ENCODE assay signal across 13 mouse cellular contexts in genomic region chr17:63451311-63452006, GRCm38 (mm10). TPM values are rescaled to one million over a fixed set of nuclear protein-coding genes. Genes with fewer than 3 reads are reported as not detected.
DNase-seq lines count a peak whose midpoint lies in the region; ATAC-seq and TF ChIP-seq lines count a peak whose summit lies in the region.
"Had no signal": no experiment of that assay in that cellular context is flagged by ENCODE, and none has a peak within 500 bp of the region (broad histone marks: within the 10 kb centered on the region; RNA-seq: fewer than 3 reads in every experiment).

No protein-coding gene starts in this region.

- TF ChIP-seq CTCF in intestine, postnatal 0 days (IDR thresholded peaks at IDR 0.05; ENCODE audit: low read depth) = no peak
- no peak for TF ChIP-seq CTCF in heart, postnatal 0 days (IDR thresholded peaks at IDR 0.05; ENCODE audit: low read depth)

- H3K27me3 ChIP-seq in intestine, embryonic 15.5 days (replicated peaks) = no peaks in the 10 kb centered on the region
- no peaks in the 10 kb centered on the region for H3K27me3 ChIP-seq in intestine, postnatal 0 days (replicated peaks; ENCODE audit: control insufficient read depth, insufficient read depth, low read length)
- H3K27me3 ChIP-seq in embryonic facial prominence, embryonic 12.5 days = no peaks in the 10 kb centered on the region
- no peaks in the 10 kb centered on the region for H3K27me3 ChIP-seq in heart, postnatal 0 days (ENCODE audit: control insufficient read depth, insufficient read depth, low read length)
- no peaks in the 10 kb centered on the region for H3K27me3 ChIP-seq in midbrain, embryonic 16.5 days (ENCODE audit: control insufficient read depth, insufficient read depth, low read depth, low read length)
- H3K27me3 ChIP-seq: lung, embryonic 15.5 days had no signal

- H3K36me3 ChIP-seq in intestine, embryonic 15.5 days = no peaks in the 10 kb centered on the region
- H3K36me3 ChIP-seq in intestine, postnatal 0 days (ENCODE audit: control insufficient read depth, insufficient read depth) = no peaks in the 10 kb centered on the region; the same call in 1 of the 2 replicates
- no peaks in the 10 kb centered on the region for H3K36me3 ChIP-seq in embryonic facial prominence, embryonic 12.5 days
- no peaks in the 10 kb centered on the region for H3K36me3 ChIP-seq in heart, postnatal 0 days (replicated peaks; ENCODE audit: control insufficient read depth, insufficient read depth, low read length)
- H3K36me3 ChIP-seq in midbrain, embryonic 16.5 days (ENCODE audit: control insufficient read depth, insufficient read depth, low read length) = no peaks in the 10 kb centered on the region
- H3K36me3 ChIP-seq: lung, embryonic 15.5 days had no signal

- H3K9ac ChIP-seq in intestine, embryonic 15.5 days = no peak overlapping the region
- H3K9ac ChIP-seq in intestine, postnatal 0 days (ENCODE audit: low read depth, low read length) = no peak overlapping the region
- no peak overlapping the region for H3K9ac ChIP-seq in embryonic facial prominence, embryonic 12.5 days
- H3K9ac ChIP-seq in heart, postnatal 0 days (replicated peaks; ENCODE audit: low read depth, low read length) = peak overlapping the region; percentile 28
- H3K9ac ChIP-seq in midbrain, embryonic 16.5 days (ENCODE audit: low read depth, low read length) = peak overlapping the region; percentile 43; the same call in 1 of the 2 replicates
- H3K9ac ChIP-seq: lung, embryonic 15.5 days had no signal

- WGBS in intestine, embryonic 15.5 days = 49% methylated on average over 10 of the region's 10 CpGs
- 56% methylated on average over 10 of the region's 10 CpGs for WGBS in intestine, postnatal 0 days
- WGBS in embryonic facial prominence, embryonic 12.5 days = 52% methylated on average over 10 of the region's 10 CpGs
- whole genome bisulfite sequencing in heart, postnatal 0 days = 28% methylated on average over 10 of the region's 10 CpGs
- WGBS in midbrain, embryonic 16.5 days = 40% methylated on average over 10 of the region's 10 CpGs

- no peak overlapping the region for H3K4me3 ChIP-seq in intestine, embryonic 15.5 days (replicated peaks)
- H3K4me3 ChIP-seq in intestine, postnatal 0 days (ENCODE audit: low read depth, low read length) = no peak overlapping the region
- no peak overlapping the region for H3K4me3 ChIP-seq in embryonic facial prominence, embryonic 12.5 days
- H3K4me3 ChIP-seq in heart, postnatal 0 days (ENCODE audit: low read depth, low read length) = peak overlapping the region; percentile 35
- peak overlapping the region; percentile 23 for H3K4me3 ChIP-seq in midbrain, embryonic 16.5 days (ENCODE audit: low read depth, low read length)
- H3K4me3 ChIP-seq: lung, embryonic 15.5 days had no signal

- DNase-seq in heart, postnatal 0 days (ENCODE audit: low spot score) = no peak
- no peak for DNase-seq in cerebellum, postnatal 4 days (ENCODE audit: low spot score in 2 of 2)
- DNase-seq: adrenal gland, adult 2 months; cerebellum, adult 11-12 months; gastrocnemius, postnatal 36 days; kidney, postnatal 10 days; thymus, postnatal 14 days had no signal

- TF ChIP-seq EP300 in heart, postnatal 0 days (IDR thresholded peaks at IDR 0.05; ENCODE audit: low read depth) = no peak

- no peak overlapping the region for H3K4me2 ChIP-seq in intestine, embryonic 15.5 days (replicated peaks)
- H3K4me2 ChIP-seq in intestine, postnatal 0 days (replicated peaks; ENCODE audit: low read depth) = no peak overlapping the region
- no peak overlapping the region; the same call in 1 of the 2 replicates for H3K4me2 ChIP-seq in embryonic facial prominence, embryonic 12.5 days (replicated peaks)
- peak overlapping the region; percentile 56 for H3K4me2 ChIP-seq in heart, postnatal 0 days (ENCODE audit: low read depth, low read length)
- peak overlapping the region; percentile 35; the same call in 1 of the 2 replicates for H3K4me2 ChIP-seq in midbrain, embryonic 16.5 days (ENCODE audit: low read length)
- H3K4me2 ChIP-seq: lung, embryonic 15.5 days had no signal

- H3K27ac ChIP-seq in intestine, embryonic 15.5 days = 0 out of 2 replicates have a peak overlapping the region, but pooled peaks have one; percentile 40
- H3K27ac ChIP-seq in intestine, postnatal 0 days (ENCODE audit: low read depth, low read length) = no peak overlapping the region
- peak overlapping the region; percentile 67 for H3K27ac ChIP-seq in embryonic facial prominence, embryonic 12.5 days
- peak overlapping the region; percentile 81 for H3K27ac ChIP-seq in heart, postnatal 0 days (ENCODE audit: low read depth)
- H3K27ac ChIP-seq in midbrain, embryonic 16.5 days (ENCODE audit: low read length) = peak overlapping the region; percentile 83
- H3K27ac ChIP-seq: lung, embryonic 15.5 days had no signal

- no peaks in the 10 kb centered on the region for H3K9me3 ChIP-seq in intestine, embryonic 15.5 days
- H3K9me3 ChIP-seq in intestine, postnatal 0 days (ENCODE audit: control insufficient read depth) = no peaks in the 10 kb centered on the region
- no peaks in the 10 kb centered on the region for H3K9me3 ChIP-seq in embryonic facial prominence, embryonic 12.5 days
- H3K9me3 ChIP-seq in heart, postnatal 0 days (replicated peaks; ENCODE audit: control insufficient read depth, low read length) = no peaks in the 10 kb centered on the region
- H3K9me3 ChIP-seq in midbrain, embryonic 16.5 days (replicated peaks; ENCODE audit: control insufficient read depth, low read length, poor library complexity, severe bottlenecking) = no peaks in the 10 kb centered on the region
- H3K9me3 ChIP-seq: lung, embryonic 15.5 days had no signal

- H3K4me1 ChIP-seq in intestine, embryonic 15.5 days (replicated peaks) = no peaks in the 10 kb centered on the region
- no peaks in the 10 kb centered on the region for H3K4me1 ChIP-seq in intestine, postnatal 0 days (replicated peaks; ENCODE audit: control insufficient read depth, insufficient read depth, low read length)
- H3K4me1 ChIP-seq in embryonic facial prominence, embryonic 12.5 days = peaks cover 4% of the 10 kb centered on the region; the same call in 1 of the 2 replicates
- 0 out of 2 replicates have a peak, but pooled peaks cover 6% of the 10 kb centered on the region for H3K4me1 ChIP-seq in heart, postnatal 0 days (ENCODE audit: control insufficient read depth, insufficient read depth)
- H3K4me1 ChIP-seq in midbrain, embryonic 16.5 days (ENCODE audit: control insufficient read depth, insufficient read depth, low read length) = peaks cover 13% of the 10 kb centered on the region

- no peak for ATAC-seq in intestine, embryonic 15.5 days
- no peak for ATAC-seq in intestine, postnatal 0 days
- no peak for ATAC-seq in embryonic facial prominence, embryonic 12.5 days (ENCODE audit: insufficient number of reproducible peaks, insufficient read depth, low FRiP score, low TSS enrichment)
- ATAC-seq in heart, postnatal 0 days (ENCODE audit: insufficient read depth, low read depth) = no peak
- ATAC-seq in midbrain, embryonic 16.5 days = no peak
- ATAC-seq in megakaryocyte, adult 5-6 weeks (ENCODE audit: poor library complexity, severe bottlenecking) = no peak

RNA-seq across cellular contexts. Expression of gene Fbxl17, which starts 48.4 kb away (rescaled TPM):
- polyA plus RNA-seq in intestine, embryonic 15.5 days (2015; fragmentation: Nextera tagmentation; extraction: Ambion mirVana) = 4.4 and 4.6 TPM in 2 replicates
- 4.3 and 6.3 TPM in 2 replicates for polyA plus RNA-seq in intestine, postnatal 0 days (2015; fragmentation: Nextera tagmentation; extraction: Ambion mirVana)
- 7.9 and 8.8 TPM in 2 replicates for polyA plus RNA-seq in embryonic facial prominence, embryonic 12.5 days (2016; fragmentation: Nextera tagmentation; extraction: Ambion mirVana)
- total RNA-seq in heart, postnatal 0 days (2014; rRNA removed; ENCODE audit: low replicate concordance) = 20.5 and 26.3 TPM in 2 replicates
- 10.4 and 11.4 TPM in 2 replicates for polyA plus RNA-seq in heart, postnatal 0 days (2015; fragmentation: Nextera tagmentation; extraction: Ambion mirVana)
- 22.1 and 22.7 TPM in 2 replicates for polyA plus RNA-seq in midbrain, embryonic 16.5 days (2015; fragmentation: Nextera tagmentation; extraction: Ambion mirVana)
- 13.0 and 13.9 TPM in 2 replicates for total RNA-seq in megakaryocyte, adult 5-6 weeks (2015)
- total RNA-seq in megakaryocyte, adult 5-6 weeks (2017) = 5.1 and 9.3 TPM in 2 replicates

Comparison
In these comparisons a context has a peak if more than half of its experiments do, and no peak if none do; other contexts are left out.
1. H3K4me2 ChIP-seq: peak in heart, postnatal 0 days (single experiment) and midbrain, embryonic 16.5 days (single experiment); none in intestine, embryonic 15.5 days (single experiment), intestine, postnatal 0 days (single experiment) and embryonic facial prominence, embryonic 12.5 days (single experiment).
2. H3K4me3 ChIP-seq: peak in heart, postnatal 0 days (single experiment) and midbrain, embryonic 16.5 days (single experiment); none in intestine, embryonic 15.5 days (single experiment), intestine, postnatal 0 days (single experiment) and embryonic facial prominence, embryonic 12.5 days (single experiment).
3. H3K9ac ChIP-seq: peak in heart, postnatal 0 days (single experiment) and midbrain, embryonic 16.5 days (single experiment); none in intestine, embryonic 15.5 days (single experiment), intestine, postnatal 0 days (single experiment) and embryonic facial prominence, embryonic 12.5 days (single experiment).